Mouse (Mus musculus) liver, embryonic 14.5 days (tissue): ENCODE results near the gene Syn2. TPM values are rescaled to one million over a fixed set of nuclear protein-coding genes. Genes with fewer than 3 reads are reported as not detected.

Experiments used
- ATAC-seq: fragments of 200-750 bp; cut with Nextera tagmentation; 2 replicates; pipeline ENCODE4 v1.8.0; 2017; ENCODE audit warnings: moderate number of reproducible peaks, mild to moderate bottlenecking, moderate library complexity; ENCODE audit not compliant: insufficient read depth
- DNase-seq, 3 experiments: peaks; one replicate each; pipeline ENCODE4 v3.0.0-alpha.2; 2012 to 2013; ENCODE audit warnings: low read depth in 3 of 3, low spot score in 3 of 3
- H3K27ac ChIP-seq: fragments of 300-500 bp; sonication (generic); 2 replicates; pipeline ENCODE4 v1.5.1; 2014; ENCODE audit warnings: moderate library complexity, mild to moderate bottlenecking, control low read depth, inconsistent platforms
- H3K27me3 ChIP-seq: fragments of 300-500 bp; sonication (generic); 2 replicates; pipeline ENCODE4 v1.6.1; 2014; ENCODE audit warnings: mild to moderate bottlenecking, low read length, moderate library complexity; ENCODE audit not compliant: control insufficient read depth, insufficient read depth
- H3K36me3 ChIP-seq: fragments of 300-500 bp; sonication (generic); replicated peaks from 2 replicates; pipeline ENCODE4 v1.6.1; 2014; ENCODE audit warnings: low read depth; ENCODE audit not compliant: control insufficient read depth, insufficient read depth
- H3K4me1 ChIP-seq, 2 experiments: fragments of 200-500 bp in 1 of 2; fragments of 300-500 bp in 1 of 2; sonication (generic) in 1 of 2; replicated peaks; 2 replicates each; pipeline ENCODE4 v1.6.1; 2012 to 2014; ENCODE audit warnings: antibody characterized with exemption in 1 of 2, inconsistent platforms in 1 of 2, low read length in 1 of 2; ENCODE audit not compliant: control insufficient read depth in 2 of 2, insufficient read depth in 2 of 2
- H3K4me2 ChIP-seq: fragments of 300-500 bp; sonication (generic); 2 replicates; pipeline ENCODE4 v1.6.1; 2014; ENCODE audit warnings: low read depth, mild to moderate bottlenecking, control low read depth, moderate library complexity
- H3K4me3 ChIP-seq, 2 experiments: fragments of 200-500 bp in 1 of 2; fragments of 300-500 bp in 1 of 2; sonication (generic) in 1 of 2; 2 replicates each; pipeline ENCODE4 v1.5.1; 2012 to 2014; ENCODE audit warnings: low read depth in 2 of 2, low read length in 2 of 2, mild to moderate bottlenecking in 2 of 2, control low read depth in 1 of 2, inconsistent platforms in 1 of 2, moderate library complexity in 1 of 2; ENCODE audit not compliant: insufficient read depth in 1 of 2
- H3K9ac ChIP-seq: fragments of 300-500 bp; sonication (generic); replicated peaks from 2 replicates; pipeline ENCODE4 v1.6.1; 2014; ENCODE audit warnings: mild to moderate bottlenecking, control low read depth, moderate library complexity
- H3K9me3 ChIP-seq: fragments of 300-500 bp; sonication (generic); 2 replicates; pipeline ENCODE4 v1.6.1; 2016; ENCODE audit warnings: low read length, mixed read lengths; ENCODE audit not compliant: control insufficient read depth
- CTCF ChIP-seq: IDR thresholded peaks from 2 replicates; pipeline ENCODE4 v1.5.1; 2016; ENCODE audit warnings: antibody characterized with exemption, low read depth, control low read depth
- EP300 ChIP-seq: IDR thresholded peaks from 2 replicates; pipeline ENCODE4 v1.6.1; 2016; ENCODE audit warnings: antibody characterized with exemption, low read depth
- WGBS: fragments of 180-500 bp; shearing (Covaris S2); extraction: QIAGEN DNeasy Blood & Tissue Kit; methylation state at CpG from one replicate; pipeline ENCODE4 v1.1.7; 2014; ENCODE audit not compliant: insufficient replicate concordance; 5-methylcytosine and 5-hydroxymethylcytosine counted together
- polyA plus RNA-seq, 2 experiments: library from polyadenylated mRNA; depleted of rRNA in 1 of 2; stranded (reverse) in 1 of 2; unstranded in 1 of 2; fragments of >200 nt; fragmentation: Nextera tagmentation in 1 of 2; extraction: Ambion mirVana in 1 of 2; gene quantifications; 2 replicates each; pipeline versions ENCODE4 v1.2.1 to v1.2.3; 2012 to 2014

The Syn2 gene
- polyA plus RNA-seq, 2 experiments: 0.04 TPM

DNA sequence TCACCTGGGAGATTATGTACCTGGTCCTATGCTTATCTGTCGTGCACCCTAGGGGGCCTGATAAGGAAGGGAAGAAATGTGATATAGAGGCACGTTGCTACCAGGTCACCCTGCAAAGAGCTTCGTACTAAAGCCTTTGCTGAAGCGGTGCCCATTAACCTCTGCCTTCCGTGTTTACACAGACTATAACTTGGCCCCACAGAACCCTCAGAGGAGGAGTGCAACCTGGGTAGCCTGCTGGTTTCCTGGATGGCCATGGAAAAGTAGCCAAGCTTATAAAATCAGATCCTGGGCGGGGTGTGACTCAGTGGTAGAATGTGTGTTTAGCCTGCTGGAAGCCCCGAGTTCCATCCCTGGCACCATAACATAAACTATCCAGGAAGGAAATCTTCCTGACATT lies 179.2 kb downstream of the Syn2 start:
- no peak for TF ChIP-seq EP300
- no peak for TF ChIP-seq CTCF
- Histone ChIP-seq H3K4me2 (no peak overlapping the region), H3K9me3 (no peaks in the 10 kb centered on the region), H3K4me3 (no peak overlapping the region), H3K36me3 (no peaks in the 10 kb centered on the region), H3K27me3 (no peaks in the 10 kb centered on the region), H3K9ac (no peak overlapping the region), H3K4me1 (no peaks in the 10 kb centered on the region), H3K27ac (no peak overlapping the region)
- ATAC-seq (no peak), DNase-seq (no peak)
- WGBS: 52% methylated on average over 7 of the region's 7 CpGs

DNA sequence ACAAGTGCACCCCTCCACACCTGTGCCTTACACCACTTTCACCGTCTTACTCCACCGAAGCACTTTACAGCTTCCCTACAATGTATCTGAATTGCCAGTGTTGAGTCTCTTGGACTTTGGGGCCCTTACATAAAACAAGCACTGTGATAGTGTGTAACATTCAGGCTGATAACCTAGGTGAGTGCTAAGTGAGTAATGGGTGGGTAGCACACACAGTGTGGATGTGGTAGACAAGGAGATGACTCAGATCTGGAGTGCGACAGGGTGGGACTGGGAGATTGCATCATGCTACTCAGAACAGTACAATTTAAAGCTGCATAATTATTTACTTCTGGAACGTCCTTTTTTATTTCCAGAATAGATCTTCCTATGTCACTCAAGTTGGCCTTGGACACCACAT lies 181.1 kb downstream of the Syn2 start:
- DNase-seq: no peak
- no peak overlapping the region for H3K4me2 ChIP-seq
- H3K27ac ChIP-seq: no peak overlapping the region
- no peak for ATAC-seq
- no peaks in the 10 kb centered on the region for H3K4me1 ChIP-seq
- H3K4me3 ChIP-seq: no peak overlapping the region
- no peaks in the 10 kb centered on the region for H3K27me3 ChIP-seq
- TF ChIP-seq EP300: no peak
- no peak for TF ChIP-seq CTCF
- no peaks in the 10 kb centered on the region for H3K9me3 ChIP-seq
- no peak overlapping the region for H3K9ac ChIP-seq
- 57% methylated on average over 4 of the region's 4 CpGs for WGBS
- H3K36me3 ChIP-seq: no peaks in the 10 kb centered on the region

DNA sequence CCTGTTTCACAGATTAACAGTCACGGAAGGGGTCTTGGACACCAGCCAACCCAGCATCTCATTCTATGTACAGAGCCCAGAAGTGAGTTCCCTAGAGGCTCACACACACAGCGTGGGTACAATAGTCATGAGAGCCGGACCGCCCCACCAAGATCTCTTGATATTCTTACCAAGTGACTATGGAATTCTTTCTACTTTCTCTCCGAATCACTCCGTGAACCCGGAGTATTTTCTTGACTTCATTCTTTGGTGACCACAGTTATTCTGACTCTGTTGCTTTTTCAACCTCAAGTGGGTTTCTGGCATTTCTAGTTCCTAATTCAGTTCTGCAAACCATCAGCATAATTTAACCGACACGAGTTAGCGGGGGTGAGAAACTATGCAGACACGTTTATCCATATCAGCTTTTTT lies 182.1 kb downstream of the Syn2 start:
- DNase-seq: no peak
- no peak for TF ChIP-seq EP300
- no peak for TF ChIP-seq CTCF
- Histone ChIP-seq H3K27me3 (no peaks in the 10 kb centered on the region), H3K4me3 (no peak overlapping the region), H3K4me1 (no peaks in the 10 kb centered on the region), H3K9me3 (no peaks in the 10 kb centered on the region), H3K36me3 (no peaks in the 10 kb centered on the region), H3K9ac (no peak overlapping the region), H3K27ac (no peak overlapping the region), H3K4me2 (no peak overlapping the region)
- WGBS: 69% methylated on average over 11 of the region's 11 CpGs
- no peak for ATAC-seq

DNA sequence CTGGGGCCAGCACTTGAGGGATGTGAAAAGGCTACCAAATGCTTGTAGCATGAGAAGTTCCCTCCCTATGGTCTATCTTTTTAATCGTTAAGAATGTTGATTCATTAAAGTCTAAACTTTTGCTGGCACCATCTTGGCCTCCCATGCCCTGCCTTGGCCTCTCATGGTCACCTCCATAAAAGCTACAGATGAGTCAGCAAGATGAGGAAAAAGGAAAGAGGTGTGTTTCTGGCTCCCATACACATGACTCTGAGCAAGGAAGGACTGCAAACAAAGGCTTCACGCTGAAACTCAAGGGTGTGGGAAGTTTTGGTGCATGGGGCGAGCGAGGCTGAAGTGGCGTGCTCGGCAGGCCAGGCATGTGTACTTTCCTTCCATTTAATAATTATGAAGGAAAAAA lies 184.1 kb downstream of the Syn2 start:
- no peak overlapping the region for H3K4me2 ChIP-seq
- no peak for ATAC-seq
- no peak overlapping the region for H3K27ac ChIP-seq
- no peaks in the 10 kb centered on the region for H3K4me1 ChIP-seq
- no peaks in the 10 kb centered on the region for H3K36me3 ChIP-seq
- no peaks in the 10 kb centered on the region for H3K9me3 ChIP-seq
- no peak for DNase-seq
- H3K27me3 ChIP-seq: no peaks in the 10 kb centered on the region
- 59% methylated on average over 6 of the region's 6 CpGs for WGBS
- no peak overlapping the region for H3K9ac ChIP-seq
- TF ChIP-seq CTCF (no peak), EP300 (no peak)
- H3K4me3 ChIP-seq: no peak overlapping the region

DNA sequence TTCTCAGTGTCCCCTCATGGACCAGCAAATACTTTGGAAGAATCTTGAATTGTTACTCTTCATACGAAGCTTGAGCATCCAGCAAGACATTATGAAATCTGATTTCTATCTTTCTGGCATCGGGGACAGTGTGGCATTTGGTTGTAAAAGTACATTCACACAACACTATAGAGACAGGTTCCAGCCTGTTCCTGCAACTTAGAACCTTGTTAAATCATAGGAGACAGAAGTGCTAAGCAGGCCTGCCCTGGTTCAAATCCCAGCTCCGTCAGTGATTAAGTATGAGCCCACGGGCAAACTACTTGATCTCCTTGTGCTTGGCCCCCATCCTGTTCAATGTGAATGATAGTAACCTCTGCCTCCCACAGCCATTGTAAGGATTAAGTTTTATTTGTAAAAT lies 185.0 kb downstream of the Syn2 start:
- no peak for DNase-seq
- no peak for TF ChIP-seq EP300
- TF ChIP-seq CTCF: no peak

More for the DNA sequence above, 185.0 kb downstream of the Syn2 start:
- Histone ChIP-seq H3K4me2 (no peak overlapping the region), H3K4me1 (no peaks in the 10 kb centered on the region), H3K36me3 (no peaks in the 10 kb centered on the region), H3K4me3 (no peak overlapping the region), H3K27me3 (no peaks in the 10 kb centered on the region), H3K9ac (no peak overlapping the region), H3K9me3 (no peaks in the 10 kb centered on the region), H3K27ac (no peak overlapping the region)
- ATAC-seq: no peak
- 70% methylated on average over 4 of the region's 4 CpGs for WGBS
